Mouse (Mus musculus) G1E (cell line): ENCODE results near the gene Olfr826. TPM values are rescaled to one million over a fixed set of nuclear protein-coding genes. Genes with fewer than 3 reads are reported as not detected.

Experiments
- ATAC-seq: 2 replicates; pipeline ENCODE4 v1.8.0; 2016; ENCODE audit warnings: mild to moderate bottlenecking; ENCODE audit not compliant: insufficient number of reproducible peaks, poor library complexity, low FRiP score, severe bottlenecking; ENCODE audit errors: extremely low read depth
- DNase-seq: peaks from one replicate; pipeline ENCODE4 v3.0.0; 2012; ENCODE audit warnings: low spot score
- H3K27me3 ChIP-seq: 2 replicates; pipeline ENCODE4 v1.6.1; 2012; ENCODE audit warnings: mild to moderate bottlenecking, low read length, inconsistent platforms; ENCODE audit not compliant: insufficient read depth
- H3K36me3 ChIP-seq: replicated peaks from 2 replicates; pipeline ENCODE3; 2012; ENCODE audit warnings: mild to moderate bottlenecking, inconsistent platforms
- H3K4me1 ChIP-seq: 2 replicates; pipeline ENCODE4 v1.6.1; 2012; ENCODE audit warnings: low read depth, low read length, inconsistent platforms, mixed read lengths; ENCODE audit not compliant: insufficient read depth
- H3K4me3 ChIP-seq: 2 replicates; pipeline ENCODE4 v1.5.1; 2012; ENCODE audit warnings: low read depth, mild to moderate bottlenecking, inconsistent platforms, low read length, moderate library complexity, mixed read lengths
- H3K9me3 ChIP-seq: replicated peaks from 2 replicates; pipeline ENCODE4 v1.6.1; 2012; ENCODE audit warnings: inconsistent platforms
- CTCF ChIP-seq: IDR thresholded peaks from 2 replicates; pipeline ENCODE4 v1.5.1; 2012; ENCODE audit warnings: low read depth, low read length, inconsistent platforms, mixed read lengths
- GATA1 ChIP-seq: IDR thresholded peaks from 2 replicates; pipeline ENCODE4 v1.6.1; 2012; ENCODE audit warnings: borderline replicate concordance, low read length, inconsistent platforms, mixed read lengths
- GATA2 ChIP-seq: IDR thresholded peaks from 2 replicates; pipeline ENCODE4 v1.6.1; 2012; ENCODE audit warnings: low read depth, low read length, inconsistent platforms, borderline replicate concordance
- POLR2AphosphoS5 ChIP-seq: IDR thresholded peaks from 2 replicates; pipeline ENCODE4 v1.6.1; 2012; ENCODE audit warnings: low read depth, low read length, inconsistent platforms; ENCODE audit not compliant: insufficient replicate concordance
- TAL1 ChIP-seq: conservative IDR thresholded peaks from 2 replicates; pipeline ENCODE4 v1.6.1; 2012; ENCODE audit warnings: low read depth, low read length, inconsistent platforms, mixed read lengths
- polyA plus RNA-seq: library from polyadenylated mRNA; stranded (reverse); fragments of >175 nt; gene quantifications from 2 replicates; pipeline ENCODE4 v1.2.3, GENCODE M21; 2012
- total RNA-seq, 2 experiments: library from RNA; stranded (forward) in 1 of 2; stranded (reverse) in 1 of 2; fragments of 200-1000 nt in 1 of 2; fragments of >200 nt in 1 of 2; fragmentation: Nextera tagmentation in 1 of 2; gene quantifications; 2 replicates each; pipeline ENCODE4 v1.2.3; 2014 to 2017

Gene Olfr826
- total RNA-seq (2014; fragmentation: Nextera tagmentation): not detected in 2 replicates
- 0.16 TPM in 1 of 2 replicates, not detected in the other for total RNA-seq (2017)
- polyA plus RNA-seq: not detected in 2 replicates

- no peaks in the 10 kb centered on the region for H3K9me3 ChIP-seq
- DNase-seq: no peak
- TF ChIP-seq TAL1: no peak
- no peak for TF ChIP-seq CTCF
- no peak for TF ChIP-seq GATA2
- no peak for TF ChIP-seq POLR2AphosphoS5
- TF ChIP-seq GATA1: no peak
- no peak for ATAC-seq
- no peak within 1 kb of the TSS for H3K4me3 ChIP-seq
- H3K4me1 ChIP-seq: no peaks in the 10 kb centered on the region
- no peaks in the 10 kb centered on the region for H3K36me3 ChIP-seq
- H3K27me3 ChIP-seq: no peaks in the 10 kb centered on the region
Measured at GRCm38 (mm10) chr10:130184086-130184485, at the start of gene Olfr826. TSS of gene Olfr826 (minus strand) at chr10:130184186.

GRCm38 (mm10) chr10:130232117-130232516 lies 48.1 kb upstream of the Olfr826 start:
- no peak for ATAC-seq
- Histone ChIP-seq H3K36me3 (no peaks in the 10 kb centered on the region), H3K4me1 (no peaks in the 10 kb centered on the region), H3K27me3 (peaks cover 2% of the 10 kb centered on the region; the same call in 1 of the 2 replicates), H3K9me3 (no peaks in the 10 kb centered on the region), H3K4me3 (no peak overlapping the region)
- TF ChIP-seq TAL1 (no peak), GATA1 (no peak), POLR2AphosphoS5 (no peak), CTCF (no peak), GATA2 (no peak)
- no peak for DNase-seq

GRCm38 (mm10) chr10:130229584-130229983 lies 45.6 kb upstream of the Olfr826 start:
- Histone ChIP-seq H3K4me1 (no peaks in the 10 kb centered on the region), H3K4me3 (no peak overlapping the region), H3K36me3 (no peaks in the 10 kb centered on the region), H3K27me3 (peaks cover 2% of the 10 kb centered on the region; the same call in 1 of the 2 replicates), H3K9me3 (no peaks in the 10 kb centered on the region)
- ATAC-seq (peak; percentile 41; the same call in 1 of the 2 replicates), DNase-seq (no peak)
- no peak for TF ChIP-seq CTCF
- no peak for TF ChIP-seq POLR2AphosphoS5
- TF ChIP-seq TAL1: no peak
- TF ChIP-seq GATA2: no peak
- TF ChIP-seq GATA1: no peak

GRCm38 (mm10) chr10:130228246-130228645 lies 44.3 kb upstream of the Olfr826 start:
- H3K27me3 ChIP-seq: peaks cover 2% of the 10 kb centered on the region; the same call in 1 of the 2 replicates
- ATAC-seq (peak; percentile 74; the same call in 1 of the 2 replicates), DNase-seq (peak; percentile 36)
- no peaks in the 10 kb centered on the region for H3K36me3 ChIP-seq
- no peak overlapping the region for H3K4me3 ChIP-seq
- H3K4me1 ChIP-seq: no peaks in the 10 kb centered on the region
- TF ChIP-seq POLR2AphosphoS5 (no peak), CTCF (peak; percentile 70)
- no peaks in the 10 kb centered on the region for H3K9me3 ChIP-seq

GRCm38 (mm10) chr10:130225034-130225433 lies 41.0 kb upstream of the Olfr826 start:
- peaks cover under 1% of the 10 kb centered on the region; the same call in 1 of the 2 replicates for H3K27me3 ChIP-seq
- TF ChIP-seq CTCF (no peak), GATA1 (no peak), TAL1 (no peak), GATA2 (no peak), POLR2AphosphoS5 (no peak)
- H3K4me3 ChIP-seq: no peak overlapping the region
- H3K9me3 ChIP-seq: no peaks in the 10 kb centered on the region
- ATAC-seq (no peak), DNase-seq (no peak)
- no peaks in the 10 kb centered on the region for H3K4me1 ChIP-seq
- no peaks in the 10 kb centered on the region for H3K36me3 ChIP-seq

GRCm38 (mm10) chr10:130214303-130214702 lies 30.3 kb upstream of the Olfr826 start, which contains the start of gene Olfr827:
TSS of gene Olfr827 (minus strand) at chr10:130214403.
- Histone ChIP-seq H3K36me3 (no peaks in the 10 kb centered on the region), H3K9me3 (no peaks in the 10 kb centered on the region), H3K4me1 (no peaks in the 10 kb centered on the region), H3K27me3 (no peaks in the 10 kb centered on the region), H3K4me3 (no peak within 1 kb of the TSS)
- DNase-seq: no peak
- ATAC-seq: no peak
- TF ChIP-seq POLR2AphosphoS5 (no peak), GATA2 (no peak), GATA1 (no peak), CTCF (no peak), TAL1 (no peak)
